ENCODE assay signal across 8 mouse cellular contexts in genomic region chr9:119101992-119102782, GRCm38 (mm10). TPM values are rescaled to one million over a fixed set of nuclear protein-coding genes. Genes with fewer than 3 reads are reported as not detected.
DNase-seq lines count a peak whose midpoint lies in the region; ATAC-seq and TF ChIP-seq lines count a peak whose summit lies in the region.

Gene Dlec1, plus strand, starts transcription at chr9:119102478.

- no peaks in the 10 kb centered on the region for H3K9me3 ChIP-seq in ES-Bruce4 (replicated peaks; ENCODE audit: control insufficient read depth, insufficient read depth, low read length, poor library complexity, severe bottlenecking)
- H3K9me3 ChIP-seq in forebrain, embryonic 16.5 days (ENCODE audit: control insufficient read depth, low read length) = no peaks in the 10 kb centered on the region
- no peaks in the 10 kb centered on the region for H3K9me3 ChIP-seq in liver, postnatal 0 days (ENCODE audit: low read length)
- H3K9me3 ChIP-seq in neural tube, embryonic 13.5 days = no peaks in the 10 kb centered on the region

- H3K36me3 ChIP-seq in ES-Bruce4 (ENCODE audit: control insufficient read depth, insufficient read depth, low read length, poor library complexity, severe bottlenecking) = no peaks in the 10 kb centered on the region
- no peaks in the 10 kb centered on the region for H3K36me3 ChIP-seq in forebrain, embryonic 16.5 days (ENCODE audit: control insufficient read depth, insufficient read depth)
- no peaks in the 10 kb centered on the region for H3K36me3 ChIP-seq in liver, postnatal 0 days (replicated peaks; ENCODE audit: insufficient read depth, low read length)
- no peaks in the 10 kb centered on the region for H3K36me3 ChIP-seq in neural tube, embryonic 13.5 days

- H3K27ac ChIP-seq in ES-Bruce4 (ENCODE audit: insufficient read depth, low read length) = no peak within 1 kb of the TSS
- H3K27ac ChIP-seq in forebrain, embryonic 16.5 days (ENCODE audit: low read length) = no peak within 1 kb of the TSS
- no peak within 1 kb of the TSS for H3K27ac ChIP-seq in liver, postnatal 0 days (ENCODE audit: low read depth)
- no peak within 1 kb of the TSS for H3K27ac ChIP-seq in neural tube, embryonic 13.5 days (replicated peaks)

- WGBS in forebrain, embryonic 16.5 days = 2% methylated on average over 44 of the region's 44 CpGs
- WGBS in liver, postnatal 0 days (ENCODE audit: insufficient replicate concordance) = 4% methylated on average over 44 of the region's 44 CpGs
- 3% methylated on average over 44 of the region's 44 CpGs for WGBS in neural tube, embryonic 13.5 days

- H3K27me3 ChIP-seq in ES-Bruce4 (ENCODE audit: control insufficient read depth, insufficient read depth, low read length, poor library complexity, severe bottlenecking) = no peaks in the 10 kb centered on the region
- peaks cover 7% of the 10 kb centered on the region; the same call in 1 of the 2 replicates for H3K27me3 ChIP-seq in forebrain, embryonic 16.5 days (replicated peaks; ENCODE audit: control insufficient read depth, insufficient read depth, low read length)
- 0 out of 2 replicates have a peak, but pooled peaks cover 4% of the 10 kb centered on the region for H3K27me3 ChIP-seq in liver, postnatal 0 days (ENCODE audit: insufficient read depth, low read length)
- peaks cover 15% of the 10 kb centered on the region for H3K27me3 ChIP-seq in neural tube, embryonic 13.5 days

- peak within 1 kb of the TSS; percentile 12 for H3K9ac ChIP-seq in ES-Bruce4 (ENCODE audit: low read depth, poor library complexity, severe bottlenecking)
- peak within 1 kb of the TSS; percentile 59 for H3K9ac ChIP-seq in forebrain, embryonic 16.5 days (replicated peaks; ENCODE audit: low read depth, low read length)
- H3K9ac ChIP-seq in liver, postnatal 0 days (replicated peaks) = 0 out of 2 replicates have a peak within 1 kb of the TSS, but pooled peaks have one; percentile 1
- peak within 1 kb of the TSS; percentile 62 for H3K9ac ChIP-seq in neural tube, embryonic 13.5 days

- TF ChIP-seq POLR2A in ES-Bruce4 (IDR thresholded peaks at IDR 0.05; ENCODE audit: insufficient read depth, low read length) = no peak
- TF ChIP-seq POLR2A in brain, embryonic 14.5 days (IDR thresholded peaks at IDR 0.05; ENCODE audit: borderline replicate concordance, extremely low read depth, insufficient read depth, insufficient read length, poor library complexity, severe bottlenecking) = no peak

- H3K4me3 ChIP-seq in ES-Bruce4 (ENCODE audit: low read depth, low read length) = peak within 1 kb of the TSS; percentile 93
- H3K4me3 ChIP-seq in forebrain, embryonic 16.5 days (replicated peaks; ENCODE audit: low read length) = peak within 1 kb of the TSS; percentile 58
- peak within 1 kb of the TSS; percentile 55 for H3K4me3 ChIP-seq in liver, postnatal 0 days (ENCODE audit: low read depth, low read length)
- peak within 1 kb of the TSS; percentile 57 for H3K4me3 ChIP-seq in neural tube, embryonic 13.5 days

- ATAC-seq in forebrain, embryonic 16.5 days = peak; percentile 95
- ATAC-seq in liver, postnatal 0 days = peak; percentile 83
- peak; percentile 88 for ATAC-seq in neural tube, embryonic 13.5 days (ENCODE audit: low read depth)

- TF ChIP-seq CTCF in ES-Bruce4 (IDR thresholded peaks at IDR 0.05; ENCODE audit: low read depth, low read length) = peak; percentile 24
- peak; percentile 20; the same call in 1 of the 2 replicates for TF ChIP-seq CTCF in brain, embryonic 14.5 days (IDR thresholded peaks at IDR 0.05; ENCODE audit: borderline replicate concordance, extremely low read depth, insufficient read depth, insufficient read length)
- peak; percentile 28 for TF ChIP-seq CTCF in liver, postnatal 0 days (IDR thresholded peaks at IDR 0.05; ENCODE audit: low read depth)

- H3K4me1 ChIP-seq in ES-Bruce4 (ENCODE audit: control insufficient read depth, insufficient read depth, low read length) = no peaks in the 10 kb centered on the region
- peaks cover 8% of the 10 kb centered on the region for H3K4me1 ChIP-seq in forebrain, embryonic 16.5 days (replicated peaks; ENCODE audit: control insufficient read depth, insufficient read depth, low read length)
- H3K4me1 ChIP-seq in liver, postnatal 0 days (ENCODE audit: insufficient read depth) = peaks cover 10% of the 10 kb centered on the region; the same call in 1 of the 2 replicates
- H3K4me1 ChIP-seq in neural tube, embryonic 13.5 days (replicated peaks) = peaks cover 18% of the 10 kb centered on the region

- DNase-seq in brain, embryonic 14.5 days (ENCODE audit: low read depth) = peak; percentile 94
- peak; percentile 70 for DNase-seq in heart, postnatal 4 days
- DNase-seq in layer of hippocampus, adult 18-20 months (ENCODE audit: low spot score in 2 of 2) = peak; percentile 76 to 84
- DNase-seq in liver, postnatal 0 days = peak; percentile 72
- DNase-seq in thymus, postnatal 0 days (ENCODE audit: low spot score) = peak; percentile 84

- peak within 1 kb of the TSS; percentile 89 for H3K4me2 ChIP-seq in forebrain, embryonic 16.5 days (ENCODE audit: low read length)
- H3K4me2 ChIP-seq in liver, postnatal 0 days (ENCODE audit: low read depth, low read length) = peak within 1 kb of the TSS; percentile 76
- H3K4me2 ChIP-seq in neural tube, embryonic 13.5 days = peak within 1 kb of the TSS; percentile 83

- 0 out of 2 replicates have a peak, but pooled peaks have one; percentile 22 for TF ChIP-seq EP300 in ES-Bruce4 (IDR thresholded peaks at IDR 0.05; ENCODE audit: insufficient read depth, low read depth, low read length)
- no peak for TF ChIP-seq EP300 in liver, postnatal 0 days (IDR thresholded peaks at IDR 0.05; ENCODE audit: low read depth)

RNA-seq across cellular contexts. Expression of gene Dlec1, which starts in this region (rescaled TPM):
- 2.4 and 2.5 TPM in 2 replicates for polyA plus RNA-seq in ES-Bruce4 (2011; ENCODE audit: insufficient read depth, insufficient read length, low read depth, missing spikeins)
- 0.92 and 2.2 TPM in 2 replicates for polyA plus RNA-seq in brain, embryonic 14.5 days (2012; rRNA removed)
- polyA plus RNA-seq in forebrain, embryonic 16.5 days (2015; fragmentation: Nextera tagmentation; extraction: Ambion mirVana) = 0.47 and 0.57 TPM in 2 replicates
- under 1 TPM; 0.05 to 0.18 TPM for total RNA-seq in heart, postnatal 4 days (2021)
- total RNA-seq in layer of hippocampus, adult 18-20 months (2021) = 1 to 10 TPM; 2.8 to 3.3 TPM
- polyA plus RNA-seq in liver, postnatal 0 days (2015; fragmentation: Nextera tagmentation; extraction: Ambion mirVana) = 0.05 TPM in 2 replicates
- polyA plus RNA-seq in neural tube, embryonic 13.5 days (2015; fragmentation: Nextera tagmentation; extraction: Ambion mirVana) = 0.55 and 1.1 TPM in 2 replicates
- 0.13 and 0.46 TPM in 2 replicates for polyA plus RNA-seq in thymus, postnatal 0 days (2015; fragmentation: Nextera tagmentation; extraction: Ambion mirVana)

Comparison
In these comparisons a context has a peak if more than half of its experiments do, and no peak if none do; other contexts are left out.
1. Peak in ATAC-seq, H3K4me3 ChIP-seq, H3K9ac ChIP-seq and H3K4me2 ChIP-seq in forebrain, embryonic 16.5 days; RNA of the gene not detected or under 1 TPM.
2. Peak in DNase-seq in heart, postnatal 4 days; RNA of the gene not detected or under 1 TPM.
3. Peak in DNase-seq, ATAC-seq, H3K4me3 ChIP-seq, H3K9ac ChIP-seq and H3K4me2 ChIP-seq in liver, postnatal 0 days; RNA of the gene not detected or under 1 TPM.
4. Peak in DNase-seq in thymus, postnatal 0 days; RNA of the gene not detected or under 1 TPM.
5. H3K9ac ChIP-seq: peak in every context shown above with its lines; median percentile 62 in neural tube, embryonic 13.5 days; 59 in forebrain, embryonic 16.5 days; 12 in ES-Bruce4; 1 in liver, postnatal 0 days.